In the genomic region with DNA sequence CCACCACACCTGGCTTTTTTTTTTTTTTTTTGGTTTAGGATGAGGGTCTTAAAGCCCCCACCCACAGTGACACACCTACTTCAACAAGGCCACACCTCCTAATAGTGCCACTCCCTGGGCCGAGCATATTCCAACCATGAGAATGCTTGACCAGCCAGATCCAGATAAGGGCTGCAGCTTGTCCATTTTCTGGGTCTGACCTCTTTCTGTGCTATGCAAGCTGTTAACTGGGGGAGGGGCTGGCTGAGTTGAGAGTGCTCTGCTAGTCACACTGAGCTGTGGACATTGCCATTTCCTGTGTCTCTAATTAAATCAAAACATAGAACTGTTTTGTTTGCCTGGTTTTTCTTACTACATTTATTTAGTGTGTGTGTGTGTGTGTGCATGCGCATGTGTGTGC, we compare ENCODE assay signal across 14 mouse cellular contexts. TPM values are rescaled to one million over a fixed set of nuclear protein-coding genes. Genes with fewer than 3 reads are reported as not detected.
A peak's percentile ranks its signal among the peaks of the same experiment; 100 is the strongest.
DNase-seq lines count a peak whose midpoint lies in the region; ATAC-seq and TF ChIP-seq lines count a peak whose summit lies in the region.
"Had no signal": no experiment of that assay in that cellular context is flagged by ENCODE, and none has a peak within 500 bp of the region (broad histone marks: within the 10 kb centered on the region; RNA-seq: fewer than 3 reads in every experiment).

No protein-coding gene starts in this region.

- no peaks in the 10 kb centered on the region for H3K9me3 ChIP-seq in forebrain, embryonic 10.5 days
- no peaks in the 10 kb centered on the region for H3K9me3 ChIP-seq in forebrain, embryonic 14.5 days (replicated peaks; ENCODE audit: control insufficient read depth, low read length)
- H3K9me3 ChIP-seq: embryonic facial prominence, embryonic 15.5 days; heart, embryonic 13.5 days; hindbrain, embryonic 15.5 days; midbrain, embryonic 15.5 days; neural tube, embryonic 15.5 days had no signal

- no peaks in the 10 kb centered on the region for H3K36me3 ChIP-seq in forebrain, embryonic 10.5 days (replicated peaks)
- H3K36me3 ChIP-seq in forebrain, embryonic 14.5 days (ENCODE audit: control insufficient read depth, insufficient read depth, low read length): no peaks in the 10 kb centered on the region
- H3K36me3 ChIP-seq: embryonic facial prominence, embryonic 15.5 days; heart, embryonic 13.5 days; hindbrain, embryonic 15.5 days; midbrain, embryonic 15.5 days; neural tube, embryonic 15.5 days had no signal

- ATAC-seq in forebrain, embryonic 14.5 days: no peak
- ATAC-seq: midbrain, embryonic 15.5 days had no signal

- no peaks in the 10 kb centered on the region for H3K27me3 ChIP-seq in forebrain, embryonic 10.5 days (ENCODE audit: poor library complexity, severe bottlenecking)
- H3K27me3 ChIP-seq in forebrain, embryonic 14.5 days (replicated peaks; ENCODE audit: control insufficient read depth, insufficient read depth, low read length): no peaks in the 10 kb centered on the region
- H3K27me3 ChIP-seq: embryonic facial prominence, embryonic 15.5 days; heart, embryonic 13.5 days; hindbrain, embryonic 15.5 days; midbrain, embryonic 15.5 days; neural tube, embryonic 15.5 days had no signal

- H3K27ac ChIP-seq in forebrain, embryonic 10.5 days: peak overlapping the region; percentile 35; the same call in 1 of the 2 replicates
- H3K27ac ChIP-seq in forebrain, embryonic 14.5 days (ENCODE audit: low read depth, low read length): no peak overlapping the region
- no peak overlapping the region for H3K27ac ChIP-seq in layer of hippocampus, adult 2 months
- H3K27ac ChIP-seq: embryonic facial prominence, embryonic 15.5 days; heart, embryonic 13.5 days; hindbrain, embryonic 15.5 days; midbrain, embryonic 15.5 days; neural tube, embryonic 15.5 days had no signal

- no peak for DNase-seq in forebrain, embryonic 10.5 days (ENCODE audit: extremely low spot score, low spot score)
- no peak for DNase-seq in forebrain, embryonic 14.5 days (ENCODE audit: low spot score)
- peak; percentile 82 for DNase-seq in MN1 (ENCODE audit: low spot score)
- peak; percentile 63 for DNase-seq in kidney, adult 9 months
- peak; percentile 25 for DNase-seq in lung, postnatal 14 days
- DNase-seq in right cerebral cortex, postnatal 25 days: no peak
- DNase-seq in layer of hippocampus, adult 2 months (ENCODE audit: low spot score in 2 of 2): no peak
- no peak for DNase-seq in adrenal gland, adult (ENCODE audit: inconsistent age in 2 of 2, low spot score in 1 of 2)
- DNase-seq: cerebellum, adult 9-11 months had no signal

- peaks cover 9% of the 10 kb centered on the region; the same call in 1 of the 2 replicates for H3K4me1 ChIP-seq in forebrain, embryonic 10.5 days
- no peaks in the 10 kb centered on the region for H3K4me1 ChIP-seq in forebrain, embryonic 14.5 days (ENCODE audit: control insufficient read depth, insufficient read depth, low read length)
- H3K4me1 ChIP-seq: embryonic facial prominence, embryonic 15.5 days; hindbrain, embryonic 15.5 days; midbrain, embryonic 15.5 days; neural tube, embryonic 15.5 days had no signal

- H3K9ac ChIP-seq in forebrain, embryonic 14.5 days (ENCODE audit: low read length): no peak overlapping the region
- H3K9ac ChIP-seq: embryonic facial prominence, embryonic 15.5 days; heart, embryonic 13.5 days; hindbrain, embryonic 15.5 days; midbrain, embryonic 15.5 days; neural tube, embryonic 15.5 days had no signal

- H3K4me3 ChIP-seq in forebrain, embryonic 10.5 days: no peak overlapping the region
- H3K4me3 ChIP-seq in forebrain, embryonic 14.5 days (ENCODE audit: low read depth, low read length): no peak overlapping the region
- no peak overlapping the region for H3K4me3 ChIP-seq in layer of hippocampus, adult 2 months
- H3K4me3 ChIP-seq: embryonic facial prominence, embryonic 15.5 days; heart, embryonic 13.5 days; hindbrain, embryonic 15.5 days; midbrain, embryonic 15.5 days; neural tube, embryonic 15.5 days had no signal

- no peak overlapping the region for H3K4me2 ChIP-seq in forebrain, embryonic 14.5 days (ENCODE audit: low read length)
- H3K4me2 ChIP-seq: embryonic facial prominence, embryonic 15.5 days; heart, embryonic 13.5 days; hindbrain, embryonic 15.5 days; midbrain, embryonic 15.5 days; neural tube, embryonic 15.5 days had no signal

- 83% methylated on average over 2 of the region's 2 CpGs for WGBS in forebrain, embryonic 10.5 days
- 84% methylated on average over 2 of the region's 2 CpGs for WGBS in forebrain, embryonic 14.5 days

- TF ChIP-seq CTCF in layer of hippocampus, adult 2 months (conservative IDR thresholded peaks at IDR 0.05): no peak

RNA-seq across cellular contexts. Expression of gene Myh9, which starts 31.6 kb away (rescaled TPM):
- polyA plus RNA-seq in forebrain, embryonic 10.5 days (2016; fragmentation: Nextera tagmentation; extraction: Ambion mirVana): 35.6 and 36.8 TPM in 2 replicates
- polyA plus RNA-seq in forebrain, embryonic 14.5 days (2014; fragmentation: Nextera tagmentation; extraction: Ambion mirVana): 10.8 and 14.6 TPM in 2 replicates
- 10 to 100 TPM; 88.3 to 96.3 TPM for total RNA-seq in layer of hippocampus, adult 2 months (2021)

RNA-seq across cellular contexts. Expression of gene Txn2, which starts 55.2 kb away (rescaled TPM):
- polyA plus RNA-seq in forebrain, embryonic 10.5 days (2016; fragmentation: Nextera tagmentation; extraction: Ambion mirVana): 288 and 291 TPM in 2 replicates
- polyA plus RNA-seq in forebrain, embryonic 14.5 days (2014; fragmentation: Nextera tagmentation; extraction: Ambion mirVana): 269 and 291 TPM in 2 replicates
- 100 to 1,000 TPM; 119 to 136 TPM for total RNA-seq in layer of hippocampus, adult 2 months (2021)

Comparison
In these comparisons a context has a peak if more than half of its experiments do, and no peak if none do; other contexts are left out.
1. DNase-seq: peak in MN1 (single experiment), kidney, adult 9 months (single experiment) and lung, postnatal 14 days (single experiment); none in forebrain, embryonic 10.5 days (single experiment), forebrain, embryonic 14.5 days (single experiment), right cerebral cortex, postnatal 25 days (single experiment), layer of hippocampus, adult 2 months (0 of 2) and adrenal gland, adult (0 of 2).